Mouse (Mus musculus): ENCODE data around the gene Srgap2.

GRCm38 (mm10) chr1:131335604-131336003 lies 191.5 kb downstream of the Srgap2 start:
- TF ChIP-seq CTCF (IDR thresholded peaks at IDR 0.05; ENCODE audit: extremely low read depth, insufficient read depth, low read length) (no peak), POLR2A (IDR thresholded peaks at IDR 0.05; ENCODE audit: extremely low read depth, insufficient read depth, low read length) (no peak)

All from cortical plate, adult 2 months (tissue).